Mouse (Mus musculus) spleen, adult 2 months (tissue): ENCODE results near the gene Ube2l3.

ENCODE experiments used
- CTCF ChIP-seq: fragments of 200-500 bp; IDR thresholded peaks from 2 replicates; pipeline ENCODE4 v1.5.1; 2011; ENCODE audit warnings: mild to moderate bottlenecking, inconsistent platforms; ENCODE audit not compliant: insufficient read depth, insufficient read length, insufficient replicate concordance; ENCODE audit errors: extremely low read depth
- POLR2A ChIP-seq: fragments of 200-500 bp; IDR thresholded peaks from 2 replicates; pipeline ENCODE4 v1.6.1; 2011; ENCODE audit warnings: low read depth, low read length, inconsistent platforms

DNA sequence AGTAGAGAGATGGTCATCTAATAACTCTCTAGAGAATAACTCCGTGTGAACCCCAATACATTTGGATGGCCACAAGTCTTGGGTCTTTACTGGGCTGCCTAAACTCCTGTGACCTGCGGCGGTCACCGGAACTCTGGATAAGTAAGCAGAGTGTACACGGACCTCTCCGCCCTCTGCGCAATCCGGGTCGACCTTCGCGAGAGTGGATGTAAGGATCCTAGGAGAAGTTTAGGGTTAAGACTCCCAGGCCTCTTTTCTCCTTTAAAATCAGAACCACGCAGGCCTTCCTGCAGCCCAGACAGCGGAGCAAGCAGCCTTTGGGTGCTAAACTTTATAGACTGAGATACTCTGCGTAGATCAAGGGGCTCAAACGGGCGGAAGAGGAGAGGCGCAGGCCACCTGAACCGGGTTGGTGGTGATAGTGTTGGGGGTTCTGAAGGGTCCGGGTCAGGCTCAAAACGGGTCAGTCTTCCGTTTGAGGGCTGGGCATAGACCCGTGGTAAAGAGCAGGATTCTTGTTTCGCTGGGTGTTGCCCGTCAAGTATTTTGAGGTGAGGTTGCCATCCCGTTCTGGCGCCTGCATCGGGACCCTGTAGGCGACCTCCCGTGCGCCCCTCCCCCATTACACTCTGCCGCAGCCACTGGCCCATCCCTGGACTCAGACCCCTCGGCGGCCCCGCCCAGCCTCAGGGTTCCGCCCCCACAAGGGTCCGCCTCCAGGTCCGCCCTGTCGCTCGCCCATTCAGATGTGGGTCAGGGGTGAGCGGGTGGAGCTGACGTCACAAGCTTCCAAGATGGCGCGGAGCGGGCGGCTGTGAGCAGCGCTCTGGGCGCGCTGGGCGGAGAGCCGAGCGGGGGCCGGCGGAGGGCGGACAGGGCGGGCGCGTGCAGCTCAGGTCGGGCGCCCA, 30.6 kb upstream of the Ube2l3 start, which contains the start of gene Hic2:
- TF ChIP-seq CTCF (no peak), POLR2A (no peak; the same call in 1 of the 2 replicates)
